Mouse (Mus musculus): Measurements from ENCODE around the gene Spag6l. TPM values are rescaled to one million over a fixed set of nuclear protein-coding genes. Genes with fewer than 3 reads are reported as not detected.
"Not testable (repeated sequence)": the region's sequence is repeated elsewhere in the genome, so short reads cannot be mapped to it uniquely, and the experiment has no call there.

Gene Spag6l
- polyA plus RNA-seq (2015; fragmentation: Nextera tagmentation; extraction: Ambion mirVana), result 0.28 TPM in 1 of 2 replicates, not detected in the other

GRCm38 (mm10) chr16:16828757-16829615, at the start of gene Spag6l:
Gene Spag6l (minus strand): TSS chr16:16829456.
- whole genome bisulfite sequencing (ENCODE audit: insufficient replicate concordance), result 3% methylated on average over 33 of the region's 33 CpGs
- Histone ChIP-seq H3K9me3 (replicated peaks) (no peaks in the 10 kb centered on the region), H3K36me3 (no peaks in the 10 kb centered on the region), H3K27ac (no peak within 1 kb of the TSS), H3K4me3 (replicated peaks) (peak within 1 kb of the TSS; percentile 56), H3K9ac (peak within 1 kb of the TSS; percentile 39), H3K27me3 (no peaks in the 10 kb centered on the region), H3K4me2 (peak within 1 kb of the TSS; percentile 79), H3K4me1 (replicated peaks) (peaks cover 9% of the 10 kb centered on the region)
- DNase-seq (peak; percentile 56), ATAC-seq (ENCODE audit: low read depth) (peak; percentile 84)

GRCm38 (mm10) chr16:16879025-16879424, 49.8 kb upstream of the Spag6l start:
- ATAC-seq (ENCODE audit: low read depth) (no peak), DNase-seq (no peak)
- no peak overlapping the region for H3K4me2 ChIP-seq
- H3K4me3 ChIP-seq (replicated peaks), result no peak overlapping the region
- H3K27me3 ChIP-seq, result no peaks in the 10 kb centered on the region
- peaks cover 93% of the 10 kb centered on the region for H3K36me3 ChIP-seq
- H3K9ac ChIP-seq, result no peak overlapping the region
- no peak overlapping the region for H3K27ac ChIP-seq
- no peaks in the 10 kb centered on the region for H3K4me1 ChIP-seq (replicated peaks)
- 74% methylated on average over 5 of the region's 5 CpGs for WGBS (ENCODE audit: insufficient replicate concordance)
- H3K9me3 ChIP-seq (replicated peaks), result no peaks in the 10 kb centered on the region

- Histone ChIP-seq H3K4me2 (peak within 1 kb of the TSS; percentile 79), H3K36me3 (peaks cover 15% of the 10 kb centered on the region), H3K27ac (peak within 1 kb of the TSS; percentile 91), H3K4me1 (replicated peaks) (peaks cover 15% of the 10 kb centered on the region), H3K9ac (peak within 1 kb of the TSS; percentile 92), H3K27me3 (no peaks in the 10 kb centered on the region), H3K4me3 (replicated peaks) (peak within 1 kb of the TSS; percentile 90), H3K9me3 (replicated peaks) (no peaks in the 10 kb centered on the region)
- DNase-seq (peak; percentile 86), ATAC-seq (ENCODE audit: low read depth) (peak; percentile 93)
- under 1% methylated on average over 47 of the region's 49 CpGs for WGBS (ENCODE audit: insufficient replicate concordance)
Measured at GRCm38 (mm10) chr16:16870617-16871331, 41.5 kb upstream of the Spag6l start, which contains the start of the genes Top3b and Vpreb1. Gene Top3b (plus strand): TSS chr16:16870736. Gene Vpreb1 (minus strand): TSS chr16:16870843.

DNA sequence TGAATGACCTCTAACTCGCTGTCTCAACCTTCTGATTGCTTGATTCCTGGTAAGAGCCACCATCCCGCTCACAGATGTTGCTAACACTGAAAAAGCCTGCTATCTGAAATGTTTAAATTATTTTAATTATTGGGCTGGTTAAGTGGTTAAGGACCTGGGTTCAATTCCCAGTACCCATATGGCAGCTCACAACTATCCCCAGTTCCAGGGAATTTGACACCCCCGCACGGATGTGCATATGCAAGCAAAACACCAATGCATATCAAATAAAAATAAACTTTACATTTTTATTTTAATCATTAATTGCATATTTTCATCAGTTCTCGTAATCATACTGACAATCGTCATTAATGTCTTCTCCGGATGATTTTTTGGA, 41.0 kb upstream of the Spag6l start:
- Histone ChIP-seq H3K9me3 (replicated peaks) (no peaks in the 10 kb centered on the region), H3K9ac (peak overlapping the region; percentile 92), H3K27ac (peak overlapping the region; percentile 91; the same call in 1 of the 2 replicates), H3K36me3 (peaks cover 12% of the 10 kb centered on the region), H3K4me3 (replicated peaks) (peak overlapping the region; percentile 90), H3K4me1 (replicated peaks) (peaks cover 15% of the 10 kb centered on the region), H3K4me2 (peak overlapping the region; percentile 79), H3K27me3 (no peaks in the 10 kb centered on the region)
- ATAC-seq (ENCODE audit: low read depth) (no peak), DNase-seq (no peak)
- 36% methylated on average over 7 of the region's 7 CpGs for WGBS (ENCODE audit: insufficient replicate concordance)

- no peak overlapping the region for H3K4me3 ChIP-seq (replicated peaks)
- DNase-seq (no peak), ATAC-seq (ENCODE audit: low read depth) (no peak)
- no peak overlapping the region for H3K4me2 ChIP-seq
- no peaks in the 10 kb centered on the region for H3K9me3 ChIP-seq (replicated peaks)
- H3K27me3 ChIP-seq, result no peaks in the 10 kb centered on the region
- 18% methylated on average over 4 of the region's 5 CpGs for WGBS (ENCODE audit: insufficient replicate concordance)
- no peaks in the 10 kb centered on the region for H3K4me1 ChIP-seq (replicated peaks)
- no peaks in the 10 kb centered on the region for H3K36me3 ChIP-seq
- no peak overlapping the region for H3K27ac ChIP-seq
- H3K9ac ChIP-seq, result no peak overlapping the region
Measured at GRCm38 (mm10) chr16:16865696-16866561, 36.7 kb upstream of the Spag6l start.

GRCm38 (mm10) chr16:16865217-16865616, 36.0 kb upstream of the Spag6l start:
- Histone ChIP-seq H3K27ac (no peak overlapping the region), H3K4me1 (replicated peaks) (no peaks in the 10 kb centered on the region), H3K4me2 (no peak overlapping the region), H3K9ac (no peak overlapping the region), H3K27me3 (no peaks in the 10 kb centered on the region), H3K36me3 (no peaks in the 10 kb centered on the region), H3K9me3 (replicated peaks) (no peaks in the 10 kb centered on the region), H3K4me3 (replicated peaks) (no peak overlapping the region)
- ATAC-seq (ENCODE audit: low read depth) (no peak), DNase-seq (no peak)

- H3K27ac ChIP-seq, result no peak within 1 kb of the TSS
- no peaks in the 10 kb centered on the region for H3K36me3 ChIP-seq
- no peaks in the 10 kb centered on the region for H3K27me3 ChIP-seq
- 57% methylated on average over 2 of the region's 2 CpGs for WGBS (ENCODE audit: insufficient replicate concordance)
- ATAC-seq (ENCODE audit: low read depth) (no peak), DNase-seq (no peak)
- H3K4me3 ChIP-seq (replicated peaks), result no peak within 1 kb of the TSS
- H3K4me1 ChIP-seq (replicated peaks), result no peaks in the 10 kb centered on the region
- no peak within 1 kb of the TSS for H3K4me2 ChIP-seq
- H3K9me3 ChIP-seq (replicated peaks), result no peaks in the 10 kb centered on the region
- H3K9ac ChIP-seq, result no peak within 1 kb of the TSS
Measured at GRCm38 (mm10) chr16:16863978-16864377, 34.7 kb upstream of the Spag6l start, which contains the start of gene Igll1. Gene Igll1 (minus strand): TSS chr16:16863985.

DNA sequence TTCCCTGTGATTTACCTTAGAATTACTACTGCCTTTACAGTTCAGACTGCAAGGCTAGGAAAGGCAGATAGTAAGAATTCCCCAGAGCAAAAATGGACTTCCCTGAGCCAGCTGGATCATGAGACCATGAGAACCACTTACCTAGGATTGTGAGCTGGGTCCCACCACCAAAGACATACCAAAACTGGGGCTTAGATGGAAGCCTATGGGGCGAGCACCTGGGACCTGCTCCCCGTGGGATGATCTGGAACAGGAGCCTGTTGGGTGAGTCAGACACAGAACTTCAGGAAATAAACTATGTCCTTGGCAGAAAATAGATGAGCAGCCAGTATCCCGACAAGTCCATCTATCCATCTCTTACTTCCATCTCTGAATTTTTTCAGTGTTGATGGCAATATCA, 33.0 kb upstream of the Spag6l start:
- Histone ChIP-seq H3K36me3 (no peaks in the 10 kb centered on the region), H3K27me3 (no peaks in the 10 kb centered on the region), H3K9me3 (replicated peaks) (no peaks in the 10 kb centered on the region), H3K4me1 (replicated peaks) (no peaks in the 10 kb centered on the region), H3K9ac (no peak overlapping the region), H3K27ac (no peak overlapping the region), H3K4me3 (replicated peaks) (no peak overlapping the region), H3K4me2 (no peak overlapping the region)
- 54% methylated on average over 3 of the region's 3 CpGs for WGBS (ENCODE audit: insufficient replicate concordance)
- DNase-seq, result no peak
- ATAC-seq (ENCODE audit: low read depth), result no peak

DNA sequence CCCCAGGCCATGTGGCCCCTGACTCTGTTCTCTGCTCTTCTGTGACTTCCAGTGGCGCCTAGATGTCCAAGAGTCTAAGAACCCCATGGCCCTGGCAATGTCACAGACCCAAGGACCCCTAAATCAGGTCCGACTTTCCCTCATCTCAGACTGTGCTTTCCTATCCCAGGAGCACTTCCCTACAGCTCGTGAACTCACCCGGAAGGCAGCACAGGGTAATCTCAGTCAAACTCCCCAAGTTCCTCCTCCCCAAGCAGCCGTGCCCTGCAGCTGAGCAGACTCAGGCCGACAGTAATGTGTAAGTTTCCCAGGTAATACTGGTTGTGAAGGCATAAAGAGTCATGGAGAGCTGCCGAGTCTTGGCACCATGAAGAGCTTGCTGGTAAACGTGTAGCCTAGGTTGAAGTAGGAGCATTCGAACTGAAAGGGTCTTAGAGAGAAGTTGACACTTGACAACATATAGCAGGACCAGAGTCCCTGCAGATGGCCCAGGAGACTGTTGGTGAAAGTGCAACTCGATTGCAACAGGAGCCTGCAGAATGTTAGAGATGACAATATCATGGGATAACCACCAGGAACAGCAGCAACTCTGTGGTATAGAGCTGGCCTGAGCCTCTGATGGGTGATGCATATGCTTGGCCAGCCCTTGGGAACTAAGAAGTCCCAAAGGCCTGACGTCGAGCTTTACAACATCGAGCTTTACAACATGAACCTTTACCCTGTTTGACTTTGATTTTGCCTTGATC, 27.6 kb upstream of the Spag6l start:
- Histone ChIP-seq H3K9me3 (replicated peaks) (no peaks in the 10 kb centered on the region), H3K9ac (no peak overlapping the region), H3K27me3 (no peaks in the 10 kb centered on the region), H3K36me3 (no peaks in the 10 kb centered on the region), H3K4me2 (no peak overlapping the region), H3K4me1 (replicated peaks) (no peaks in the 10 kb centered on the region), H3K4me3 (replicated peaks) (no peak overlapping the region), H3K27ac (no peak overlapping the region)
- DNase-seq, result no peak
- 57% methylated on average over 13 of the region's 13 CpGs for whole genome bisulfite sequencing (ENCODE audit: insufficient replicate concordance)
- ATAC-seq (ENCODE audit: low read depth), result no peak

DNA sequence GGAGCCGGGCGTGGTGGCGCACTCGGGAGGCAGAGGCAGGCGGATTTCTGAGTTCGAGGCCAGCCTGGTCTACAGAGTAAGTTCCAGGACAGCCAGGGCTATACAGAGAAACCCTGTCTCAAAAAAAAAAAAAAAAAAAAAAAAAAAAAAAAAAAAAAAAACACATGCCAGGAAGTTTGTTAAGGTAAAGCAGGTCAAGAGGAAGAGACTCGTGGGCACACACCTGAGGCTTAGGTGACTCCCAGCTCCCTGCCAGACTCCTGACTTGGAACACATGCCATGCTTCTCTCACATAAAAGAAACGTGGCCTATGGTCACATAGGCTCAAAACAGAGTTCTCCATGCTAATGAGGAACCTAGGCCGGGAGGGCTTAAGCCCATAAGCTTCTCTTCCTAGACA, 26.8 kb upstream of the Spag6l start:
- not testable (repeated sequence) for H3K9me3 ChIP-seq (replicated peaks); H3K4me3 ChIP-seq (replicated peaks); ATAC-seq (ENCODE audit: low read depth); H3K27me3 ChIP-seq; H3K4me1 ChIP-seq (replicated peaks); H3K9ac ChIP-seq; H3K4me2 ChIP-seq; H3K36me3 ChIP-seq; H3K27ac ChIP-seq; DNase-seq
- 66% methylated on average over 9 of the region's 9 CpGs for WGBS (ENCODE audit: insufficient replicate concordance)

Measured in liver, embryonic 13.5 days (tissue).